Mouse (Mus musculus) liver, embryonic 16.5 days (tissue): ENCODE measurements around the gene Tmem110. TPM values are rescaled to one million over a fixed set of nuclear protein-coding genes. Genes with fewer than 3 reads are reported as not detected.

Experiments used
- ATAC-seq: fragments of 200-750 bp; cut with Nextera tagmentation; 2 replicates; pipeline ENCODE4 v1.8.0; 2017; ENCODE audit warnings: low read depth, mild to moderate bottlenecking, moderate number of reproducible peaks, moderate library complexity
- H3K27ac ChIP-seq: fragments of 300-500 bp; sonication (generic); 2 replicates; pipeline ENCODE4 v1.5.1; 2014; ENCODE audit warnings: mild to moderate bottlenecking, low read length
- H3K27me3 ChIP-seq: fragments of 300-500 bp; sonication (generic); 2 replicates; pipeline ENCODE4 v1.6.1; 2014; ENCODE audit warnings: low read depth, low read length, mixed read lengths; ENCODE audit not compliant: control insufficient read depth, insufficient read depth
- H3K36me3 ChIP-seq: fragments of 300-500 bp; sonication (generic); 2 replicates; pipeline ENCODE4 v1.6.1; 2014; ENCODE audit warnings: mild to moderate bottlenecking; ENCODE audit not compliant: control insufficient read depth, insufficient read depth
- H3K4me1 ChIP-seq: fragments of 300-500 bp; sonication (generic); 2 replicates; pipeline ENCODE4 v1.6.1; 2014; ENCODE audit warnings: low read depth, low read length, mixed read lengths; ENCODE audit not compliant: control insufficient read depth
- H3K4me2 ChIP-seq: fragments of 300-500 bp; sonication (generic); 2 replicates; pipeline ENCODE4 v1.6.1; 2014; ENCODE audit warnings: low read depth, low read length, mixed read lengths
- H3K4me3 ChIP-seq: fragments of 300-500 bp; sonication (generic); 2 replicates; pipeline ENCODE4 v1.5.1; 2014; ENCODE audit warnings: low read depth, mild to moderate bottlenecking, low read length
- H3K9ac ChIP-seq: fragments of 300-500 bp; sonication (generic); 2 replicates; pipeline ENCODE4 v1.6.1; 2014; ENCODE audit warnings: low read depth, low read length
- H3K9me3 ChIP-seq: fragments of 300-500 bp; sonication (generic); replicated peaks from 2 replicates; pipeline ENCODE4 v1.6.1; 2016; ENCODE audit warnings: low read length; ENCODE audit not compliant: control insufficient read depth
- WGBS: fragments of 180-500 bp; shearing (Covaris S2); extraction: QIAGEN DNeasy Blood & Tissue Kit; methylation state at CpG from one replicate; pipeline ENCODE4 v1.1.7; 2014; ENCODE audit not compliant: insufficient replicate concordance; 5-methylcytosine and 5-hydroxymethylcytosine counted together
- polyA plus RNA-seq: library from polyadenylated mRNA; unstranded; fragments of >200 nt; fragmentation: Nextera tagmentation; extraction: Ambion mirVana; gene quantifications from 2 replicates; pipeline ENCODE4 v1.2.1, GENCODE M21; 2015

Tmem110 gene
- polyA plus RNA-seq, 1 experiment from 2014 or later, result 8.1 TPM

GRCm38 (mm10) chr14:30904307-30904706 lies 78.9 kb downstream of the Tmem110 start:
- Histone ChIP-seq H3K9ac (no peak overlapping the region), H3K27me3 (no peaks in the 10 kb centered on the region), H3K4me2 (no peak overlapping the region), H3K9me3 (no peaks in the 10 kb centered on the region), H3K36me3 (no peaks in the 10 kb centered on the region; the same call in 1 of the 2 replicates), H3K4me1 (no peaks in the 10 kb centered on the region; the same call in 1 of the 2 replicates), H3K27ac (no peak overlapping the region), H3K4me3 (no peak overlapping the region)
- WGBS, result 62% methylated on average over 8 of the region's 8 CpGs
- ATAC-seq, result no peak

GRCm38 (mm10) chr14:30906001-30906400 lies 80.6 kb downstream of the Tmem110 start:
- no peaks in the 10 kb centered on the region; the same call in 1 of the 2 replicates for H3K4me1 ChIP-seq
- no peaks in the 10 kb centered on the region for H3K27me3 ChIP-seq
- WGBS, result 73% methylated on average over 6 of the region's 6 CpGs
- H3K36me3 ChIP-seq, result no peaks in the 10 kb centered on the region; the same call in 1 of the 2 replicates
- no peak overlapping the region for H3K27ac ChIP-seq
- no peak overlapping the region for H3K9ac ChIP-seq
- no peak overlapping the region for H3K4me3 ChIP-seq
- H3K9me3 ChIP-seq, result no peaks in the 10 kb centered on the region
- no peak for ATAC-seq
- H3K4me2 ChIP-seq, result no peak overlapping the region

- Histone ChIP-seq H3K4me3 (no peak overlapping the region), H3K4me2 (no peak overlapping the region), H3K9ac (no peak overlapping the region), H3K36me3 (no peaks in the 10 kb centered on the region), H3K4me1 (no peaks in the 10 kb centered on the region; the same call in 1 of the 2 replicates), H3K27ac (peak overlapping the region; percentile 27; the same call in 1 of the 2 replicates), H3K9me3 (no peaks in the 10 kb centered on the region), H3K27me3 (no peaks in the 10 kb centered on the region)
- WGBS, result 39% methylated on average over 3 of the region's 3 CpGs
- ATAC-seq, result peak; percentile 88
Measured at GRCm38 (mm10) chr14:30907814-30908265, 82.5 kb downstream of the Tmem110 start.

- Histone ChIP-seq H3K4me2 (no peak overlapping the region), H3K9ac (no peak overlapping the region), H3K27me3 (no peaks in the 10 kb centered on the region), H3K4me1 (no peaks in the 10 kb centered on the region; the same call in 1 of the 2 replicates), H3K9me3 (no peaks in the 10 kb centered on the region), H3K27ac (no peak overlapping the region), H3K36me3 (no peaks in the 10 kb centered on the region), H3K4me3 (no peak overlapping the region)
- no peak for ATAC-seq
- WGBS, result 78% methylated on average over 8 of the region's 8 CpGs
Measured at GRCm38 (mm10) chr14:30911141-30911540, 85.8 kb downstream of the Tmem110 start.

DNA sequence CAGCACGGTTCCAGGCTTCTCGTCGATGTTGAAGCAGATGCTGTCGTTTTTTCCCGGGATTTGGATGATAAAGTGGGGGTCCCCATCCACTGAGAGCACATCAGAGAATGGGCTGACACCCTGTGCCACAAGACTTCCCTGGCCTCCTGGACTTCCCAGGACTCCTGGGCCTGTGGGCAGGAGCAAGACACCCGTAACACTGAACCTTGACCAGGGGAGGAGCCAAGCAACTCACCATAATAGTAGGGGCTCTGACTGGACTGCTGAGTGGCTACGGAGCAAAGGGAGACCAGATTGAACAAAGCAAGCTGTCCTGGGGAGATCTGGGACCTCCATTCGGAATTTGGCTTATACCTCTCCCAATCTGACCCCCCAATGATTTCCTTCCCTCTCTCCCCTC lies 87.3 kb downstream of the Tmem110 start:
- no peak for ATAC-seq
- H3K4me1 ChIP-seq, result no peaks in the 10 kb centered on the region; the same call in 1 of the 2 replicates

DNA sequence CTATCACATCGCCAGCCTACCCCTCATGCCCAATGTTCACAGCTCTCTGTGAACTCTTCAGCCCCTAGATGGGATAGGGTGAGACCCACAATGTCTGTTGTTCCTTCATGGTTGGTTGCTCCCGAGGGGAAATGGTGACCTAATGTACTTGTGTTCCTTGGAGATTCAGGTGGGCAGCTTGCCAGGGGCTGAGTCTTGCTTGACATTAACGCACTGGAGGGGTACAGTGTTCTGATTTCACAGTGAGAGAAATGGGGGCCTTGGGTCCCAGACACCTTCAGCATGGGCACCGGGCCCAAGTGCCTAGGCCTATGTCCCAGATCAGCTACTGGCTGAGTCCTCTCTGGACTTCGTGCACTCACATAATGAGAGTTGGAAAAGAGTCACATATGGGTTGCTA lies 88.0 kb downstream of the Tmem110 start:
- Histone ChIP-seq H3K27ac (no peak overlapping the region), H3K9me3 (no peaks in the 10 kb centered on the region), H3K4me1 (no peaks in the 10 kb centered on the region; the same call in 1 of the 2 replicates), H3K9ac (no peak overlapping the region), H3K36me3 (no peaks in the 10 kb centered on the region), H3K27me3 (no peaks in the 10 kb centered on the region), H3K4me3 (no peak overlapping the region), H3K4me2 (no peak overlapping the region)
- 60% methylated on average over 5 of the region's 5 CpGs for WGBS
- ATAC-seq, result no peak

More for the DNA sequence above, 87.3 kb downstream of the Tmem110 start:
- Histone ChIP-seq H3K9me3 (no peaks in the 10 kb centered on the region), H3K27ac (no peak overlapping the region), H3K36me3 (no peaks in the 10 kb centered on the region), H3K27me3 (no peaks in the 10 kb centered on the region), H3K9ac (no peak overlapping the region), H3K4me2 (no peak overlapping the region), H3K4me3 (no peak overlapping the region)
- WGBS, result 62% methylated on average over 8 of the region's 8 CpGs

- 67% methylated on average over 1 of the region's 1 CpGs for WGBS
- Histone ChIP-seq H3K36me3 (no peaks in the 10 kb centered on the region), H3K4me2 (no peak overlapping the region), H3K27ac (no peak overlapping the region), H3K9me3 (no peaks in the 10 kb centered on the region), H3K4me1 (no peaks in the 10 kb centered on the region), H3K27me3 (no peaks in the 10 kb centered on the region), H3K4me3 (no peak overlapping the region), H3K9ac (no peak overlapping the region)
- no peak for ATAC-seq
Measured at GRCm38 (mm10) chr14:30916516-30916915, 91.1 kb downstream of the Tmem110 start.

- ATAC-seq, result no peak; the same call in 1 of the 2 replicates
- Histone ChIP-seq H3K9me3 (no peaks in the 10 kb centered on the region), H3K4me3 (peak overlapping the region; percentile 44), H3K9ac (peak overlapping the region; percentile 30; the same call in 1 of the 2 replicates), H3K27ac (peak overlapping the region; percentile 17; the same call in 1 of the 2 replicates), H3K36me3 (no peaks in the 10 kb centered on the region), H3K4me2 (peak overlapping the region; percentile 40), H3K4me1 (no peaks in the 10 kb centered on the region), H3K27me3 (no peaks in the 10 kb centered on the region)
- WGBS, result 54% methylated on average over 8 of the region's 8 CpGs
Measured at GRCm38 (mm10) chr14:30922053-30922670, 96.8 kb downstream of the Tmem110 start.

DNA sequence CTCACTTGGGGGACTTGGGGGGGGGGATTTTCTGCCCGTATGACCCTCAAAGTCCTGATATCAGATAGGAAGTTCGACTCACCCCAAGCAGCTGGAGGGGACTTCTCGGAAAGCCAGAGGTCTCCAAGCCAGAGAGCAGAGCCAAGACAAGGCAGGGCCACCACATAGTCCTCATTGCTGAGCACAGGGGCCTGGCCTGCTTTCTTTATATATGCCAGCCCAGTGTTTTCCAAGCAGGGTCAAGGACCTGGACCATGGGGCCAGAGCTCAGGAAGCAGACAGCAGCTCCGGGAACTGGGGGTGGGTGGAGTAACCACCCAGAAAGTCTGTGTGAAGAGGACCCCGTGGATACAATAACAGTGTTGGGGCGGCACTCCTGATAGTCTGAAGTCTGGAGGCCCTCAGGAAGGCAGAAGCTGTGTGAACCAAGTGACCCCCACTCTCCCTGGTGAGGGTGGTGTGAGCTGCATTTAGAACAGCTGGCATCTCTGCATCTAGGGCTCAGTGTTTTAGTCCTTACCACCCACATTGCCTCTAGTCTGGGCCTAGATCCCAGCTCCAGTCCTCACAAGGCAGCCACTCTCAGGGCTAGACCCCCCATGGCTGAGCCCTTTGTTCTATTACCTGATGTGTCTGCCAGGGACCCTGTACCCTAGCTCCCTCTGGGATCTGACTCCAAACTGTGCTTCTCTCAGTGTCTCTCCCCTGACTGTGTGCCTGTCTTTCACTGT lies 98.2 kb downstream of the Tmem110 start, which contains the start of gene Itih3:
Gene Itih3 (minus strand): TSS at position 386 of the 731 bp plus-strand sequence.
- no peaks in the 10 kb centered on the region for H3K4me1 ChIP-seq
- H3K27me3 ChIP-seq, result no peaks in the 10 kb centered on the region
- no peaks in the 10 kb centered on the region for H3K36me3 ChIP-seq
- peak within 1 kb of the TSS; percentile 40 for H3K4me2 ChIP-seq
- peak; percentile 87 for ATAC-seq
- H3K4me3 ChIP-seq, result peak within 1 kb of the TSS; percentile 44
- WGBS, result 43% methylated on average over 6 of the region's 6 CpGs
- H3K27ac ChIP-seq, result peak within 1 kb of the TSS; percentile 68
- peak within 1 kb of the TSS; percentile 35 for H3K9ac ChIP-seq
- no peaks in the 10 kb centered on the region for H3K9me3 ChIP-seq
